Mouse (Mus musculus) forebrain, embryonic 15.5 days (tissue): Measurements from ENCODE around the gene Bcas3. TPM values are rescaled to one million over a fixed set of nuclear protein-coding genes. Genes with fewer than 3 reads are reported as not detected.

Experiments
- ATAC-seq: fragments of 200-750 bp; cut with Nextera tagmentation; replicated peaks from 2 replicates; pipeline ENCODE4 v1.8.0; 2017; ENCODE audit warnings: mild to moderate bottlenecking, moderate TSS enrichment, moderate library complexity
- H3K27ac ChIP-seq: fragments of 300-500 bp; sonication (generic); replicated peaks from 2 replicates; pipeline ENCODE4 v1.5.1; 2015; ENCODE audit warnings: mild to moderate bottlenecking, inconsistent platforms
- H3K27me3 ChIP-seq: fragments of 300-500 bp; sonication (generic); 2 replicates; pipeline ENCODE4 v1.6.1; 2015; ENCODE audit warnings: inconsistent platforms
- H3K36me3 ChIP-seq: fragments of 300-500 bp; sonication (generic); 2 replicates; pipeline ENCODE4 v1.6.1; 2015; ENCODE audit warnings: mild to moderate bottlenecking, inconsistent platforms
- H3K4me1 ChIP-seq: fragments of 300-500 bp; sonication (generic); 2 replicates; pipeline ENCODE4 v1.6.1; 2015; ENCODE audit warnings: inconsistent platforms
- H3K4me2 ChIP-seq: fragments of 300-500 bp; sonication (generic); replicated peaks from 2 replicates; pipeline ENCODE4 v1.6.1; 2015; ENCODE audit warnings: mild to moderate bottlenecking, inconsistent platforms
- H3K4me3 ChIP-seq: fragments of 300-500 bp; sonication (generic); 2 replicates; pipeline ENCODE4 v1.5.1; 2015; ENCODE audit warnings: mild to moderate bottlenecking, inconsistent platforms
- H3K9ac ChIP-seq: fragments of 300-500 bp; sonication (generic); replicated peaks from 2 replicates; pipeline ENCODE4 v1.6.1; 2015; ENCODE audit warnings: mild to moderate bottlenecking, inconsistent platforms
- H3K9me3 ChIP-seq: fragments of 300-500 bp; sonication (generic); 2 replicates; pipeline ENCODE4 v1.6.1; 2016; ENCODE audit warnings: inconsistent platforms
- WGBS: fragments of 180-500 bp; shearing (Covaris S2); methylation state at CpG from one replicate; pipeline ENCODE4 v1.1.7; 2015; ENCODE audit warnings: mixed read lengths; 5-methylcytosine and 5-hydroxymethylcytosine counted together
- polyA plus RNA-seq: library from polyadenylated mRNA; unstranded; fragments of >200 nt; fragmentation: Nextera tagmentation; extraction: Ambion mirVana; gene quantifications from 2 replicates; pipeline ENCODE4 v1.2.1, GENCODE M21; 2015

Bcas3 gene
- polyA plus RNA-seq, 1 experiment from 2014 or later, result 30.1 TPM

DNA sequence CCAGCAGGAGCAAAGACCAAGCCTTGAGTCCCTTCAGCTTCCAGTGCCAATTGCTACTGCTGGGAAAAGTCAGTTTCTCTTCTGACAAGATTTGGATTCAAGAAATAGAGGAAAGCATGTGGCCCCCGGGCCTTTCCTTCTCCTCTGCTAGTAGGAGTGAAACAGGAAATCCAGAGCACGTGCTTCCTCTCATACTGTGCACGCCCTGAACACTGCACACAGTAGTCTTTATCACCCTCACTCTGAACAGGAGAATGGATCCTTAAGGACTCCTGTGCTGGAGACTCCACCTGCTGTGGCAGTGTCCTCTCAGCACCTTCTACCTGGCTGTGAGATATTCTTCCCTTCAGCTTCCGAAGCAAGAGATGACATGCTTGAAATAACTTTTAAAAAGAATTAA is 458.3 kb downstream of the Bcas3 start:
- WGBS, result 81% methylated on average over 4 of the region's 4 CpGs
- Histone ChIP-seq H3K4me1 (no peaks in the 10 kb centered on the region), H3K27me3 (no peaks in the 10 kb centered on the region), H3K27ac (no peak overlapping the region), H3K4me3 (no peak overlapping the region), H3K9me3 (no peaks in the 10 kb centered on the region), H3K36me3 (no peaks in the 10 kb centered on the region), H3K9ac (no peak overlapping the region), H3K4me2 (no peak overlapping the region)
- no peak for ATAC-seq

- Histone ChIP-seq H3K9me3 (no peaks in the 10 kb centered on the region), H3K4me1 (no peaks in the 10 kb centered on the region), H3K36me3 (no peaks in the 10 kb centered on the region), H3K4me2 (no peak overlapping the region), H3K27me3 (no peaks in the 10 kb centered on the region), H3K27ac (no peak overlapping the region), H3K9ac (no peak overlapping the region), H3K4me3 (no peak overlapping the region)
- WGBS, result 92% methylated on average over 5 of the region's 5 CpGs
- no peak for ATAC-seq
Measured at GRCm38 (mm10) chr11:85811676-85812075, 458.7 kb downstream of the Bcas3 start.

DNA sequence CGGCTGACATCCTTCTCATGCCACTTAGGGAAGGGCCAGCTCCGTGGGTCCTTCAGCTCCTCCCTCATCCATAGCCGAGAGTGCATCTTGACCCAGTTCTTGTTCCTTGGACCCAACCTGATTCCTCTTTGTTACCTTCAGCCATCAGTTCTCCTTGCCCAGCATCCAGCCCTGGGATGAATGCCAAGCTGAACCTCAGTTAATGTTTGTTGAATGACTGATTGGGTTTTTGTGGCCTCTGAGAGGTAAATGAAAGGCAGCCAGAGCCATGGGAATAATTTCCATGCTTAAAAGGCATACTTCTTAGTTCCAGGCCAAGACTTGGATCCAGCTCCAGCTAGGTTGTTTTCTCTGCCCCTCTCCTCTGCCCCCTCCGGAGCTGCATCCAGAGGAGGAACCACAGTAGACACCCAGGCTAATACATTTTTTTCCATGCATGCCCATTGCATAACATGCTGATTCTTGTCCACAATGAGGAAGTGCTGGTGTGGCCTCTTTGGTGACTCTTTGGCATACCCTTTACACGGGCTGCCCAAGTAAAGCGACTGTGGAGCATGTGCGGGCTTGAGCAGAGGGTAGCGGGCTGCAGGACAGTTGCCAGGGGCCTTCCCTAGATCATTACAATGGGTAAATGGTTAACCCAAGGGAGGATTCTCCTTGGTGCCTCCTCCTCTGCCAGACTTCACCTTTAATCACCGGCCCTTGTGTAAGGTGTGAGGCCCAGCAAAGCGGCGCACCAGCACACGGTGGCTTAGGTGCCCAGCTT is 459.4 kb downstream of the Bcas3 start:
- Histone ChIP-seq H3K27ac (no peak overlapping the region), H3K4me2 (no peak overlapping the region), H3K4me3 (no peak overlapping the region), H3K9ac (no peak overlapping the region), H3K27me3 (no peaks in the 10 kb centered on the region), H3K9me3 (no peaks in the 10 kb centered on the region), H3K36me3 (no peaks in the 10 kb centered on the region), H3K4me1 (no peaks in the 10 kb centered on the region)
- WGBS, result 84% methylated on average over 12 of the region's 12 CpGs
- ATAC-seq, result no peak

GRCm38 (mm10) chr11:85814678-85815077 is 461.7 kb downstream of the Bcas3 start:
- no peak overlapping the region for H3K27ac ChIP-seq
- no peak overlapping the region for H3K4me2 ChIP-seq
- H3K4me1 ChIP-seq, result no peaks in the 10 kb centered on the region
- no peaks in the 10 kb centered on the region for H3K9me3 ChIP-seq
- no peaks in the 10 kb centered on the region for H3K36me3 ChIP-seq
- no peak for ATAC-seq
- H3K9ac ChIP-seq, result no peak overlapping the region
- WGBS, result 35% methylated on average over 4 of the region's 4 CpGs
- H3K4me3 ChIP-seq, result no peak overlapping the region
- H3K27me3 ChIP-seq, result no peaks in the 10 kb centered on the region

DNA sequence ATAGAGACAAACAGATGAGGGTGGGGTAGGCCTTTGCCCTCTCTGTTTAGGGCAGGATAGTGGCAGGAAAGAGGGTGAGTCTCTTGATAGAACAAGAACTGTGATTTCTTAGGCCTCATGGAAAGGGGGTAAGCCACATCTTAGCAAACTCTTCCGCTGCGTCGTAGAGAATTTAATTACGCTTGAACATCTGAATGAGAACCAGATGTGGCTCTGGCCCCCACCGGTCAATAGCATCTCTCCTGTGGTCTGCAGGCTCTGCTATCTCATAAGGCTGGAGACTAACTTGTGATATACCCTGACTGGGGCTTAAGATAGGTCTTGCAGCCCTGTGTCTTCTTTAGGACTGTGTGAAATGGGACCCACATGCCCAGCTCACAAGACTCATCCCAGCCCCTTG is 463.5 kb downstream of the Bcas3 start:
- no peak overlapping the region for H3K4me3 ChIP-seq
- H3K36me3 ChIP-seq, result no peaks in the 10 kb centered on the region
- no peak overlapping the region for H3K27ac ChIP-seq
- no peaks in the 10 kb centered on the region for H3K9me3 ChIP-seq
- no peak overlapping the region for H3K4me2 ChIP-seq
- H3K27me3 ChIP-seq, result no peaks in the 10 kb centered on the region
- WGBS, result 93% methylated on average over 5 of the region's 5 CpGs
- no peak overlapping the region for H3K9ac ChIP-seq
- no peak for ATAC-seq
- no peaks in the 10 kb centered on the region for H3K4me1 ChIP-seq

DNA sequence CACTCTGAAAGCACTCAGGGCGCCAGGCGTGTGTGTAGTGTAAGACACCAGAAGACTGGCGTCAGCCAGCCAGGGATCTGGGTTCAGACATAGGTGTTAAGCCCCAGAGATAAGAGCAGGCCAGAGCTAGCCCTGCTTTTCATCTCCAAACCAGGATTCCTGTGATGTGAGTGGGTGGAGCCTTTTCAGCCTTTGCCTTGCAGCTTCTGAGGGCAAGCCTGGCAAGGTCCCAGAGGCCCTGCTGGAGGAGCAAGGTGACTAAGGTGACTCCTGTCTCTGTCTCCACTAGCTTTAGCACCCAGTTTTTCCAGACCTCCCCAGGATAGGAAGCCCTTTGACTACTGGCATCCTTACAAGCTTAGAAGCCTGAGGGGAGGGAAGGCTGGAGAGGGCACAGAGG is 465.4 kb downstream of the Bcas3 start:
- Histone ChIP-seq H3K36me3 (no peaks in the 10 kb centered on the region), H3K9me3 (no peaks in the 10 kb centered on the region), H3K4me2 (no peak overlapping the region), H3K27ac (no peak overlapping the region), H3K27me3 (no peaks in the 10 kb centered on the region), H3K9ac (no peak overlapping the region), H3K4me3 (no peak overlapping the region), H3K4me1 (no peaks in the 10 kb centered on the region)
- WGBS, result 84% methylated on average over 3 of the region's 3 CpGs
- ATAC-seq, result no peak

- no peak overlapping the region for H3K27ac ChIP-seq
- ATAC-seq, result no peak
- no peaks in the 10 kb centered on the region for H3K36me3 ChIP-seq
- no peaks in the 10 kb centered on the region for H3K9me3 ChIP-seq
- H3K4me1 ChIP-seq, result no peaks in the 10 kb centered on the region
- H3K4me2 ChIP-seq, result no peak overlapping the region
- peaks cover 15% of the 10 kb centered on the region for H3K27me3 ChIP-seq
- 84% methylated on average over 3 of the region's 3 CpGs for WGBS
- H3K4me3 ChIP-seq, result no peak overlapping the region
- H3K9ac ChIP-seq, result no peak overlapping the region
Measured at GRCm38 (mm10) chr11:85820959-85821358, 468.0 kb downstream of the Bcas3 start.

- Histone ChIP-seq H3K36me3 (no peaks in the 10 kb centered on the region), H3K4me3 (no peak overlapping the region), H3K4me2 (no peak overlapping the region), H3K27ac (no peak overlapping the region), H3K27me3 (peaks cover 22% of the 10 kb centered on the region), H3K4me1 (no peaks in the 10 kb centered on the region), H3K9ac (no peak overlapping the region), H3K9me3 (no peaks in the 10 kb centered on the region)
- 76% methylated on average over 9 of the region's 9 CpGs for WGBS
- no peak for ATAC-seq
Measured at GRCm38 (mm10) chr11:85821659-85822058, 468.7 kb downstream of the Bcas3 start.

- no peak overlapping the region for H3K27ac ChIP-seq
- no peak overlapping the region for H3K4me2 ChIP-seq
- no peak for ATAC-seq
- H3K4me3 ChIP-seq, result no peak overlapping the region
- 8% methylated on average over 6 of the region's 6 CpGs for WGBS
- no peaks in the 10 kb centered on the region for H3K4me1 ChIP-seq
- H3K27me3 ChIP-seq, result peaks cover 37% of the 10 kb centered on the region
- H3K9ac ChIP-seq, result no peak overlapping the region
- H3K9me3 ChIP-seq, result no peaks in the 10 kb centered on the region
- H3K36me3 ChIP-seq, result no peaks in the 10 kb centered on the region
Measured at GRCm38 (mm10) chr11:85823181-85823580, 470.2 kb downstream of the Bcas3 start.

GRCm38 (mm10) chr11:85823794-85824193 is 470.8 kb downstream of the Bcas3 start:
- Histone ChIP-seq H3K36me3 (no peaks in the 10 kb centered on the region), H3K4me3 (no peak overlapping the region), H3K27ac (no peak overlapping the region), H3K4me2 (no peak overlapping the region), H3K4me1 (no peaks in the 10 kb centered on the region), H3K9ac (no peak overlapping the region), H3K9me3 (no peaks in the 10 kb centered on the region), H3K27me3 (peaks cover 42% of the 10 kb centered on the region)
- WGBS, result 92% methylated on average over 4 of the region's 4 CpGs
- no peak for ATAC-seq

DNA sequence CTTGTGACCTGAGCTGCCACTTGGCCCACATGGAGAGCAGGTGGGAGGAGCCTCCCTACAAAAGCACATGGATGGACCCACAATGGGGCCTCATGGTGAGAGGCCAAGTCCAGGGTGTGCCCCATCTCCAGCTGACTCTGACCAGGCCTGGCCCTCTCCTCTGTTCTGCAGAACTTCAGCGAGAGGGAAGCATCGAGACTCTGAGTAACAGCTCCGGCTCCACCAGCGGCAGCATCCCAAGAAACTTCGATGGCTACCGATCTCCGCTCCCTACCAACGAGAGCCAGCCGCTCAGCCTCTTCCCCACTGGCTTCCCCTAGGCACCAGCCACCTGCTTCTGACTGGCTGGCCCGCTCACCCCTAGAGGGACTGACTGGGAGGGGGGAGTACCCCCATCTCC is 472.1 kb downstream of the Bcas3 start:
- Histone ChIP-seq H3K9ac (no peak overlapping the region), H3K27me3 (peaks cover 54% of the 10 kb centered on the region), H3K27ac (no peak overlapping the region), H3K4me3 (no peak overlapping the region), H3K4me2 (no peak overlapping the region), H3K4me1 (peaks cover 8% of the 10 kb centered on the region), H3K36me3 (no peaks in the 10 kb centered on the region), H3K9me3 (no peaks in the 10 kb centered on the region)
- ATAC-seq, result no peak
- WGBS, result 73% methylated on average over 10 of the region's 10 CpGs

DNA sequence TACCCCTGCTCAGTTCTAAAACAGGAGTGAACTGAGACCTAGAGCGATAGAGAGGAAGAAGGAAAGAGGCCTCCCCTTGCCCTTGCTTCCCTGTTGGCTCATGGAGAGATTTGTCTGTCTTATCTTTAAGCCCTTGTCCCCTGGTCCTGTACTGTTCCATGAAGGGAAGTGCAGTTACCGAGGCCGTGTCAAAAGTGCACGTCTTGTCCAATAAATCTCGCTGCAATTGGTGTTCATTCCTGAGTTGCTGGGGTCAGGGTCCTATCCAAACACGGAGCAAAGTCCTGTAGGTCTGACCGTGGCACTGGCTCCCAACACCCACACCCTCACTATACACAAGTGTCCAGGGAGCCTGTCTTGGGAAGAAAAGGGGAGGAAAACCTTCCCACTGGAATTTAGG is 472.9 kb downstream of the Bcas3 start:
- ATAC-seq, result no peak
- Histone ChIP-seq H3K4me3 (no peak overlapping the region), H3K4me1 (peaks cover 13% of the 10 kb centered on the region), H3K9ac (no peak overlapping the region), H3K27me3 (peaks cover 62% of the 10 kb centered on the region), H3K36me3 (no peaks in the 10 kb centered on the region), H3K4me2 (no peak overlapping the region), H3K27ac (no peak overlapping the region), H3K9me3 (no peaks in the 10 kb centered on the region)
- WGBS, result 85% methylated on average over 7 of the region's 7 CpGs

DNA sequence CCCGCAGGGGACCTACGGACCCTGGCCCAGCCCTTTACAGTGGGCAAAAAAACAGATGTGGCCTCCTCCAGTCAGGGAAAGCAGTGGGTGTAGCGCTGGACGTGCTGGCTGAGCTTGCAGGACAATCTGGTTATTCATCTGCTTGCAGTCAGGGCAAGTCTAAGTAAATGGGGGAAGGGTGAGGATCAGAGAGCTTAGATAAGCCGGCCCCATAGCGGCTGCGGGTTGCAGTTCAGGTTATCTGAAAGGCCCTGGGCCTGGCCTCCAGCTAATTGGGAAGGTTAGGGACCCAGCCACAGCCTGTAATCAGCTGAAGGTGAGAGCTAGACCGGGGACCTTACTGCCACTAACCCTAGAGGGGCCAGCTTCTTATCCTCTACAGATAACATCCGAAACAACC is 474.4 kb downstream of the Bcas3 start:
- 9% methylated on average over 9 of the region's 9 CpGs for WGBS
- Histone ChIP-seq H3K36me3 (no peaks in the 10 kb centered on the region), H3K27me3 (peaks cover 76% of the 10 kb centered on the region), H3K4me2 (no peak overlapping the region), H3K9ac (no peak overlapping the region), H3K9me3 (no peaks in the 10 kb centered on the region), H3K27ac (no peak overlapping the region), H3K4me1 (peaks cover 19% of the 10 kb centered on the region), H3K4me3 (no peak overlapping the region)
- no peak for ATAC-seq
